14 mouse cellular contexts compared by ENCODE assay signal in the genomic region with DNA sequence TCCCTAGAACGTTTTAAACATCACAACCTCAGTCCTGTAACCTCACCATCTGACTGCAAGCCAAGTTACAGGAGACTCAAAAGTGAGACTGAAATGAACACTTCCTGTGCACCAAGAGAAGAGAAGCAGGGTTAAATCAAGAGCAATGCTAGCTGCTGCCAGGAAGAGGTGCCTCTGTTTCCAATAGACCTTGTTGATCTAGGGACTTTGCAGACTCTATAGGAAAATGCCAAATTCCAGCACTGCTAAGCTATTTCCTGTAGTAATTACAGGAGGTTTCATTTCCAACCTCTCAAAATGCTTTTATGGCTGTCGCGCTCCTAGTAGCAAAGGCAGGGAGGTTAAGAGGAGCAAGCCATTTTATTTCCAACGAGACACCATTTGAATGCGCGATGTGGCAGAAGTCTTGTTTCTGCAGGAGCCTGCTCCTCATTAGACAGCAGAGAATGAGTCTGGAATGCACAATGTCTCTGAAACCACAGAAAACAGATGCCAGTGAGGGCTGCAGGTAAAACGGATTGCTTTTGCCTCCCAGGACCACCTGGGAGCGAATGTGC.
DNase-seq lines count a peak whose midpoint lies in the region; ATAC-seq lines count a peak whose summit lies in the region.
"Had no signal": no experiment of that assay in that cellular context is flagged by ENCODE, and none has a peak within 500 bp of the region (broad histone marks: within the 10 kb centered on the region; RNA-seq: fewer than 3 reads in every experiment).

No protein-coding gene starts in this region.

- H3K4me3 ChIP-seq in heart, embryonic 10.5 days, result no peak overlapping the region
- H3K4me3 ChIP-seq in kidney, embryonic 14.5 days (ENCODE audit: low read length), result no peak overlapping the region
- no peak overlapping the region for H3K4me3 ChIP-seq in embryonic facial prominence, embryonic 10.5 days
- 0 out of 2 replicates have a peak overlapping the region, but pooled peaks have one; percentile 4 for H3K4me3 ChIP-seq in limb, embryonic 10.5 days
- H3K4me3 ChIP-seq: liver, embryonic 15.5 days had no signal

- no peak for DNase-seq in heart, embryonic 10.5 days (ENCODE audit: low spot score)
- DNase-seq in heart, adult 8-10 months (ENCODE audit: low spot score), result no peak
- DNase-seq in kidney, postnatal 10 days, result no peak
- peak; percentile 32 for DNase-seq in embryonic facial prominence, embryonic 10.5 days (ENCODE audit: low spot score)
- DNase-seq in limb, embryonic 10.5 days (ENCODE audit: low spot score), result no peak
- no peak for DNase-seq in cerebellum, adult 11-12 months
- no peak for DNase-seq in lung, postnatal 14 days
- DNase-seq: adrenal gland, postnatal 10 days; kidney, postnatal 4 days; lung, postnatal 36 days; right cerebral cortex, postnatal 14 days; thymus, postnatal 14 days had no signal

- no peak for ATAC-seq in kidney, embryonic 14.5 days (ENCODE audit: low FRiP score, low TSS enrichment)

- H3K27me3 ChIP-seq in heart, embryonic 10.5 days (ENCODE audit: insufficient read depth, poor library complexity, severe bottlenecking), result no peaks in the 10 kb centered on the region
- H3K27me3 ChIP-seq in kidney, embryonic 14.5 days (ENCODE audit: control insufficient read depth, insufficient read depth, low read length), result no peaks in the 10 kb centered on the region
- no peaks in the 10 kb centered on the region for H3K27me3 ChIP-seq in embryonic facial prominence, embryonic 10.5 days (replicated peaks; ENCODE audit: low read depth, poor library complexity, severe bottlenecking)
- no peaks in the 10 kb centered on the region for H3K27me3 ChIP-seq in limb, embryonic 10.5 days (ENCODE audit: low read depth, poor library complexity, severe bottlenecking)
- H3K27me3 ChIP-seq: liver, embryonic 15.5 days had no signal

- H3K9ac ChIP-seq in kidney, embryonic 14.5 days (ENCODE audit: low read depth, low read length), result no peak overlapping the region
- H3K9ac ChIP-seq: liver, embryonic 15.5 days had no signal

- H3K4me1 ChIP-seq in heart, embryonic 10.5 days, result peaks cover 55% of the 10 kb centered on the region
- peaks cover 12% of the 10 kb centered on the region; the same call in 1 of the 2 replicates for H3K4me1 ChIP-seq in kidney, embryonic 14.5 days (ENCODE audit: control insufficient read depth, insufficient read depth, low read length)
- peaks cover 57% of the 10 kb centered on the region for H3K4me1 ChIP-seq in embryonic facial prominence, embryonic 10.5 days
- peaks cover 69% of the 10 kb centered on the region for H3K4me1 ChIP-seq in limb, embryonic 10.5 days

- peak overlapping the region; percentile 59 for H3K27ac ChIP-seq in heart, embryonic 10.5 days
- H3K27ac ChIP-seq in kidney, embryonic 14.5 days (ENCODE audit: low read depth, low read length), result peak overlapping the region; percentile 10; the same call in 1 of the 2 replicates
- H3K27ac ChIP-seq in embryonic facial prominence, embryonic 10.5 days (replicated peaks), result peak overlapping the region; percentile 71
- peak overlapping the region; percentile 61 for H3K27ac ChIP-seq in limb, embryonic 10.5 days
- H3K27ac ChIP-seq: liver, embryonic 15.5 days had no signal

- WGBS in heart, embryonic 10.5 days, result 66% methylated on average over 8 of the region's 8 CpGs
- 53% methylated on average over 8 of the region's 8 CpGs for WGBS in kidney, embryonic 14.5 days
- 43% methylated on average over 8 of the region's 8 CpGs for WGBS in embryonic facial prominence, embryonic 10.5 days
- WGBS in limb, embryonic 10.5 days, result 32% methylated on average over 8 of the region's 8 CpGs

- H3K4me2 ChIP-seq in kidney, embryonic 14.5 days (replicated peaks; ENCODE audit: low read depth, low read length), result no peak overlapping the region
- H3K4me2 ChIP-seq: liver, embryonic 15.5 days had no signal

- no peaks in the 10 kb centered on the region for H3K36me3 ChIP-seq in heart, embryonic 10.5 days
- no peaks in the 10 kb centered on the region for H3K36me3 ChIP-seq in kidney, embryonic 14.5 days (ENCODE audit: control insufficient read depth, insufficient read depth, low read length)
- no peaks in the 10 kb centered on the region for H3K36me3 ChIP-seq in embryonic facial prominence, embryonic 10.5 days (replicated peaks)
- H3K36me3 ChIP-seq in limb, embryonic 10.5 days, result no peaks in the 10 kb centered on the region
- H3K36me3 ChIP-seq: liver, embryonic 15.5 days had no signal

- no peaks in the 10 kb centered on the region for H3K9me3 ChIP-seq in heart, embryonic 10.5 days
- H3K9me3 ChIP-seq in kidney, embryonic 14.5 days (ENCODE audit: control insufficient read depth, low read length), result no peaks in the 10 kb centered on the region
- no peaks in the 10 kb centered on the region for H3K9me3 ChIP-seq in embryonic facial prominence, embryonic 10.5 days
- no peaks in the 10 kb centered on the region for H3K9me3 ChIP-seq in limb, embryonic 10.5 days (replicated peaks)
- H3K9me3 ChIP-seq: liver, embryonic 15.5 days had no signal

Comparison
In these comparisons a context has a peak if more than half of its experiments do, and no peak if none do; other contexts are left out.
1. H3K27ac ChIP-seq: peak in every context shown above with its lines; median percentile 71 in embryonic facial prominence, embryonic 10.5 days; 61 in limb, embryonic 10.5 days; 59 in heart, embryonic 10.5 days; 10 in kidney, embryonic 14.5 days.